Mouse (Mus musculus): ENCODE data around the gene Lce1d. TPM values are rescaled to one million over a fixed set of nuclear protein-coding genes. Genes with fewer than 3 reads are reported as not detected.
"Not testable (repeated sequence)": the region's sequence is repeated elsewhere in the genome, so short reads cannot be mapped to it uniquely, and the experiment has no call there.

Lce1d gene
- not detected in 2 replicates for polyA plus RNA-seq (2015; fragmentation: Nextera tagmentation; extraction: Ambion mirVana)

DNA sequence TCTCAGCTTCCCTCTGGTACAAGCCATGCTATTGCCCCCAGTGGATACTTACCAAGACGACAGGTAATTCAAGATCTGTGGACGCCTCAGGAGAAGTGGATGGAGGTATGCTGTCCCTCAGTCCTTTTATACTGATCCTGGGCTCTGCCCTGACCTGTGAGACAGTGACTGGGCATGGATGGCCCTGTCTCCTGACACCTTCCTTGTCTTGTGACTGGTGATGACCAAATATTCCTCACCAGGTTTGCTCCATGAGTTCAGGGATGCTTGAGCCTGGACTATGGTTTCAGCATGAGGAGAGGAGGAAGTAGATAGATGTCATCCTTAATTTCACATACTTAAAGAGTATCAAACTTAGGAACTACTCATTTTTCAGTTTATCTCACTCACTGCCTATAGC lies at the start of gene Lce1d:
Lce1d (minus strand) TSS at position 101 of the 400 bp plus-strand sequence.
- 68% methylated on average over 2 of the region's 2 CpGs for WGBS
- Histone ChIP-seq H3K36me3 (ENCODE audit: control insufficient read depth, insufficient read depth, low read length) (no peaks in the 10 kb centered on the region), H3K4me3 (ENCODE audit: low read length) (no peak within 1 kb of the TSS), H3K9me3 (ENCODE audit: control insufficient read depth, low read length) (no peaks in the 10 kb centered on the region), H3K27ac (ENCODE audit: low read length) (no peak within 1 kb of the TSS), H3K9ac (ENCODE audit: low read depth, low read length) (no peak within 1 kb of the TSS), H3K4me1 (ENCODE audit: control insufficient read depth, insufficient read depth, low read length) (no peaks in the 10 kb centered on the region), H3K27me3 (replicated peaks; ENCODE audit: control insufficient read depth, insufficient read depth, low read length) (no peaks in the 10 kb centered on the region), H3K4me2 (ENCODE audit: low read depth, low read length) (no peak within 1 kb of the TSS)
- no peak for ATAC-seq

DNA sequence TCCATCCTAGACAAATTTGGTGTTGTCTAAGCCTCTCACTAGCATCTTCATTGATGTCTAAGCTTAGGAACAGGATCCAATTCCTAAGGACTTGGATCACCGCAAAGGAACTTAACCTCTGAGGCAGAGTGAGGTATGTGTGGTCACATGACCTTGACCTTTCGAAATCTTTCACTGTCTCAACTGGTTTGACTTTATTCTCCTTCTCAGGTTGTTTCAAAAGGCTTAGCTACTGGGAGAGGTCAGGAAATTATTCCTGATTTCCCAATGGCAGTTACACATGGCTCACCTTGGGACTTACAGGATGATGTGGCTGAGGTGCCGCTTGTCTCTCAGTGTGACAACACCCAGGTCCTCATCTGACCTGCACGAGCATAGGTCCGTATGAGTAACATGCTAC lies 35.6 kb upstream of the Lce1d start:
- H3K9me3 ChIP-seq (ENCODE audit: control insufficient read depth, low read length), result no peaks in the 10 kb centered on the region
- no peaks in the 10 kb centered on the region for H3K27me3 ChIP-seq (replicated peaks; ENCODE audit: control insufficient read depth, insufficient read depth, low read length)
- no peak overlapping the region for H3K4me2 ChIP-seq (ENCODE audit: low read depth, low read length)
- H3K9ac ChIP-seq (ENCODE audit: low read depth, low read length), result no peak overlapping the region
- no peak overlapping the region for H3K4me3 ChIP-seq (ENCODE audit: low read length)
- ATAC-seq, result no peak
- WGBS, result 81% methylated on average over 5 of the region's 5 CpGs
- H3K36me3 ChIP-seq (ENCODE audit: control insufficient read depth, insufficient read depth, low read length), result no peaks in the 10 kb centered on the region
- no peak overlapping the region for H3K27ac ChIP-seq (ENCODE audit: low read length)
- no peaks in the 10 kb centered on the region for H3K4me1 ChIP-seq (ENCODE audit: control insufficient read depth, insufficient read depth, low read length)

DNA sequence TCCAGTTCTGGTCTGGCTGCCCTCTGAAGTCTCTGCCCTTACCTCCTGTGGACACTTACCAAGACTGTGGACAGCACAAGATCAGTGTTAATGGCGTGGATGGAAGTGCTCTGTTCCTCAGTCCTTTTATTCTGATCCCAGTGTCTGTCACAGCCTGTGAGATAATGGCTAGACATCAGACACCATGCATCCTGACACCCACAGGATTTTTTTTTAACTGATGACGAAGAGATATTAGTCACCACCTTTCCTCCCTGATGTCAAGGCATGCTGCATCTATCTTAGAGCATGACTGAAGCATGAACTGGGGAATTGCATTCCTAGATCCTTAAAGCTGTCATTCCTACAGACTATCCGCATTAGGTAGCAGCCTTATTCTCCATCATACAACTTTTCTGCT lies 33.2 kb upstream of the Lce1d start, which contains the start of gene Lce1f:
Lce1f (minus strand) TSS at position 101 of the 400 bp plus-strand sequence.
- Histone ChIP-seq H3K4me2 (ENCODE audit: low read depth, low read length) (no peak within 1 kb of the TSS), H3K27ac (ENCODE audit: low read length) (no peak within 1 kb of the TSS), H3K27me3 (replicated peaks; ENCODE audit: control insufficient read depth, insufficient read depth, low read length) (no peaks in the 10 kb centered on the region), H3K4me1 (ENCODE audit: control insufficient read depth, insufficient read depth, low read length) (no peaks in the 10 kb centered on the region), H3K9ac (ENCODE audit: low read depth, low read length) (no peak within 1 kb of the TSS), H3K36me3 (ENCODE audit: control insufficient read depth, insufficient read depth, low read length) (no peaks in the 10 kb centered on the region), H3K4me3 (ENCODE audit: low read length) (no peak within 1 kb of the TSS), H3K9me3 (ENCODE audit: control insufficient read depth, low read length) (no peaks in the 10 kb centered on the region)
- no peak for ATAC-seq
- WGBS, result 75% methylated on average over 3 of the region's 3 CpGs

DNA sequence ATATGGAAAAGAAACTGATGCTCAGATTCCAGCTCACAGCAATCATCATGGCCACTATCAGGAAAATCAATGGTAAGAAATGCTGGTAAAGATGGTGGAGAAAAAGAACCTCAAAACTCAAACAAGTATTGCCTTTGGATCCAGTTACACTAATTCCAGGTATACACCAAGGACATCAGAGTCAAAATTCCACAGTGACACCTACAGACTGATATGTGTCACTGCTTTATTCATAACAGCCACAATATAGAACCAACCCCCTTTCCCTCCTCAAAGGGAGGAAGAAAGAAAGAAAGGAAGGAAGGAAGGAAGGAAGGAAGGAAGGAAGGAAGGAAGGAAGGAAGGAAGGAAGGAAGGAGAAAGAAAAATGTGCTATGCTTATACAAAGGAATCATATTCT lies 28.1 kb upstream of the Lce1d start:
- Histone ChIP-seq H3K4me2 (ENCODE audit: low read depth, low read length) (no peak overlapping the region), H3K9me3 (ENCODE audit: control insufficient read depth, low read length) (no peaks in the 10 kb centered on the region), H3K4me1 (ENCODE audit: control insufficient read depth, insufficient read depth, low read length) (no peaks in the 10 kb centered on the region), H3K27ac (ENCODE audit: low read length) (no peak overlapping the region), H3K4me3 (ENCODE audit: low read length) (no peak overlapping the region), H3K9ac (ENCODE audit: low read depth, low read length) (no peak overlapping the region), H3K27me3 (replicated peaks; ENCODE audit: control insufficient read depth, insufficient read depth, low read length) (no peaks in the 10 kb centered on the region), H3K36me3 (ENCODE audit: control insufficient read depth, insufficient read depth, low read length) (no peaks in the 10 kb centered on the region)
- no peak for ATAC-seq

DNA sequence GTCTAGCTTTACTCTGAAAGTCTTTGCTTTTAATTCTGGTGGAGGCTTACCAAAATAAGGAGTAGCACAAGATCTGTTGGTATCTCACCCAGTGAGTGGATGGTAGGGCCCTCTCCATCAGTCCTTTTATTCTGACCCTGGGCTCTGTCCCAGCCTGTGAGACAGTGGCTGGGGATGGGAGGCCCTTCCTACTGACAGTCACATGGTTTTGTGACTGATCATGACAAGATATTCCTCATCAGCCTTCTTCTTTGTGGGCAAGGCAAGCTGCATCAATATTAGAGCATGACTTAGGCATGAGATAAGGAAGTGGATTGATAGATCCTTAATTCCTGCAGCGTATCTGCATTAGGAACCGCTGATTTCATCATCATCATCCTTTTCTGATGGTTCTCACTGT lies 22.0 kb upstream of the Lce1d start, which contains the start of gene Lce1e:
Lce1e (minus strand) TSS at position 101 of the 400 bp plus-strand sequence.
- H3K9me3 ChIP-seq (ENCODE audit: control insufficient read depth, low read length), result no peaks in the 10 kb centered on the region
- no peaks in the 10 kb centered on the region for H3K4me1 ChIP-seq (ENCODE audit: control insufficient read depth, insufficient read depth, low read length)
- H3K27me3 ChIP-seq (replicated peaks; ENCODE audit: control insufficient read depth, insufficient read depth, low read length), result no peaks in the 10 kb centered on the region
- no peak within 1 kb of the TSS for H3K9ac ChIP-seq (ENCODE audit: low read depth, low read length)
- 87% methylated on average over 2 of the region's 2 CpGs for WGBS
- no peak within 1 kb of the TSS for H3K27ac ChIP-seq (ENCODE audit: low read length)
- no peaks in the 10 kb centered on the region for H3K36me3 ChIP-seq (ENCODE audit: control insufficient read depth, insufficient read depth, low read length)
- ATAC-seq, result no peak
- no peak within 1 kb of the TSS for H3K4me2 ChIP-seq (ENCODE audit: low read depth, low read length)
- no peak within 1 kb of the TSS for H3K4me3 ChIP-seq (ENCODE audit: low read length)

DNA sequence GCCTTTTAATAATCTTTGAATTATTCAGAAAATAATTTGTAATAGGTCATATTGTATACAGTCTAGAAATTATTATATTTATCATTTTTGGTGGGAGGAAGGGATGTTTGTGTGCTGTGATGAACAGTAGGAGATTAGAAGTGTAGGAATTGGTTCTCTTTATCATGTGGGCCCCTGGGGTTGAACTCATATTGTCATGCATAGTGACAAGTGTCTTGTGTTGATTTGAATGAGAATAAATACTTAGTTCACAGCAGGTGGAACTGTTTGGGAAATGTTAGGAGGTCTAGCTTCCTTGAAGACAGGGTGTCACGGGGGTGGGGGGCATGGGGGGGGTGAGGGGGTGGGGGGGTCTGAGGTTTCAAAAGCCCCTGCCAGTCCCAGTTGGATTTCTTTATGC lies 7.6 kb upstream of the Lce1d start:
- H3K36me3 ChIP-seq (ENCODE audit: control insufficient read depth, insufficient read depth, low read length), result no peaks in the 10 kb centered on the region
- no peaks in the 10 kb centered on the region for H3K27me3 ChIP-seq (replicated peaks; ENCODE audit: control insufficient read depth, insufficient read depth, low read length)
- no peaks in the 10 kb centered on the region for H3K4me1 ChIP-seq (ENCODE audit: control insufficient read depth, insufficient read depth, low read length)
- 31% methylated on average over 1 of the region's 1 CpGs for WGBS
- no peak overlapping the region for H3K4me2 ChIP-seq (ENCODE audit: low read depth, low read length)
- no peak for ATAC-seq
- no peak overlapping the region for H3K27ac ChIP-seq (ENCODE audit: low read length)
- no peak overlapping the region for H3K4me3 ChIP-seq (ENCODE audit: low read length)
- no peak overlapping the region for H3K9ac ChIP-seq (ENCODE audit: low read depth, low read length)
- no peaks in the 10 kb centered on the region for H3K9me3 ChIP-seq (ENCODE audit: control insufficient read depth, low read length)

DNA sequence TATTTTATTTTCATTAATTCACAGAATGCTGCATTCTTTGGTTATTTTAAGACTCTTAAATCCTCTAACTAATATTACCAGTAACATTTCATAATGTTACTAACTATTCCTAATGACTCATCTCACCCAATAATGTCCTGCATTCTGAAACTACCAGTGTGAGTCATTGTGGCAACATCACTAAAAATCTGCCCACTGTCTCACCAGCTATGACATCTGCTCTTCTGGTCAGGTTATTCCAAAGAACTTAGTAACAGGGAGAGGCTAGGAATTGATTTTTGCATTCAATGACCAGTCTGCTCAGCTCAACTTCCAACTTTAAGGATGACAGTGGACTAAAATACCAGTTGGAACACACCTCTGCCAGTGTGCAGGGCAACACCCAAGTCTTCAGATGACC lies 4.7 kb upstream of the Lce1d start:
- Histone ChIP-seq H3K4me2 (ENCODE audit: low read depth, low read length) (no peak overlapping the region), H3K4me3 (ENCODE audit: low read length) (no peak overlapping the region), H3K36me3 (ENCODE audit: control insufficient read depth, insufficient read depth, low read length) (no peaks in the 10 kb centered on the region), H3K27ac (ENCODE audit: low read length) (no peak overlapping the region), H3K9me3 (ENCODE audit: control insufficient read depth, low read length) (no peaks in the 10 kb centered on the region), H3K27me3 (replicated peaks; ENCODE audit: control insufficient read depth, insufficient read depth, low read length) (no peaks in the 10 kb centered on the region), H3K9ac (ENCODE audit: low read depth, low read length) (no peak overlapping the region), H3K4me1 (ENCODE audit: control insufficient read depth, insufficient read depth, low read length) (no peaks in the 10 kb centered on the region)
- ATAC-seq, result no peak

DNA sequence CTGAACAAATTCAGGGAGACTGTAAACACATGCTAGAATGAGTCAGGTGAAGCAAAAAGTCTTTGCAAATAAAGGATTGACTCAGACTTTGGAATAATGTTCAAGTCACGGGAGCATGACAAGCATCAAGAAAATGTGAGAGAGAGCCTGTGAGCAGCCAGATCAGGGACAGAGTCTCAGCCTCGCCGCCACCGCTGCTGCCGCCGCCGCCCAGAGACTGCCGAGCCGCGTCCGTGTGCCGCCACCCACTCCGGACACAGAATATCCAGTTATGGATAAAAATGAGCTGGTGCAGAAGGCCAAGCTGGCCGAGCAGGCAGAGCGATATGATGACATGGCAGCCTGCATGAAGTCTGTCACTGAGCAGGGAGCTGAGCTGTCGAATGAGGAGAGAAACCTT lies 2.1 kb upstream of the Lce1d start:
- ATAC-seq; H3K9ac ChIP-seq (ENCODE audit: low read depth, low read length); H3K4me2 ChIP-seq (ENCODE audit: low read depth, low read length); H3K27me3 ChIP-seq (replicated peaks; ENCODE audit: control insufficient read depth, insufficient read depth, low read length); H3K9me3 ChIP-seq (ENCODE audit: control insufficient read depth, low read length); H3K4me1 ChIP-seq (ENCODE audit: control insufficient read depth, insufficient read depth, low read length); H3K36me3 ChIP-seq (ENCODE audit: control insufficient read depth, insufficient read depth, low read length); H3K4me3 ChIP-seq (ENCODE audit: low read length); H3K27ac ChIP-seq (ENCODE audit: low read length): not testable (repeated sequence)
- WGBS, result 78% methylated on average over 16 of the region's 16 CpGs

DNA sequence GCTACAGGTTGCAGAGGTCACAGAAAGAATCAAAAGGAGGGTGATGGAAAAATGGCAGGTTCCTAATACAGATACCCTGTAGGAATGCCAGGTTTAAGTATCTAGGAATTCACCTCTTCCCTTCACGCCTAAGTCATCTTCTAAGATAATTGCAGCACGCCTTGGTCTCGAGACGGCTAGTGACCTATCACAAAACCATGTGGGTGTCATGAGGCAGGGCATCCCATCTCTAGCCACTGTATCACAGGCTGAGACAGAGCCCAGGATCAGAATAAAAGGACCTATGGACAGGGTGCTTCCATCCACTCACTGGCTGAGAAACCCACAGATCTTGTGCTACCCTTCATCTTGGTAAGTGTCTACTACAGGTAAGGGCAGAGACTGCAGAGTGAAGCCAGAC lies 8.1 kb downstream of the Lce1d start, which contains the start of gene Lce1c:
Lce1c (plus strand) TSS at position 301 of the 400 bp plus-strand sequence.
- Histone ChIP-seq H3K4me1 (ENCODE audit: control insufficient read depth, insufficient read depth, low read length) (no peaks in the 10 kb centered on the region), H3K27me3 (replicated peaks; ENCODE audit: control insufficient read depth, insufficient read depth, low read length) (no peaks in the 10 kb centered on the region), H3K36me3 (ENCODE audit: control insufficient read depth, insufficient read depth, low read length) (no peaks in the 10 kb centered on the region), H3K4me3 (ENCODE audit: low read length) (no peak within 1 kb of the TSS), H3K9me3 (ENCODE audit: control insufficient read depth, low read length) (no peaks in the 10 kb centered on the region), H3K9ac (ENCODE audit: low read depth, low read length) (no peak within 1 kb of the TSS), H3K4me2 (ENCODE audit: low read depth, low read length) (no peak within 1 kb of the TSS), H3K27ac (ENCODE audit: low read length) (no peak within 1 kb of the TSS)
- no peak for ATAC-seq
- 89% methylated on average over 4 of the region's 4 CpGs for WGBS

DNA sequence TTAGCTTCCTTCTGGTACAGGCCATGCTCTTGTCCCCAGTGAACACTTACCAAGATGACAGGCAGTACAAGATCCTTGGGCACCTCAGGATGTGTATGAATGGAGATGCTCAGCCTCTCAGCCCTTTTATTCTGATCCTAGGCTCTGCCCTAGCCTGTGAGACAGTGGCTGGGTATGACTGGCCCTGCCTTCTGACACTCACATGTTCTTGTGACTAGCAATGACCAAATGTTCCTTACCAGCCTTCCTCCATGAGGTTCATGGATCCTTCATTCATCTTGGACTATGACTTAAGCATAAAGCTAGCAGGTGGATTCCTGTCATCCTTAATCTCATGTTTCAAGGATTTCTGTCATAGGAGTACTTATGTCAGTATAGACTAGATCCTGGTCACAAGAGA lies 16.8 kb downstream of the Lce1d start, which contains the start of gene Lce1a2:
Lce1a2 (minus strand) TSS at position 101 of the 400 bp plus-strand sequence.
- Histone ChIP-seq H3K9ac (ENCODE audit: low read depth, low read length) (no peak within 1 kb of the TSS), H3K4me2 (ENCODE audit: low read depth, low read length) (no peak within 1 kb of the TSS), H3K4me3 (ENCODE audit: low read length) (no peak within 1 kb of the TSS), H3K27me3 (replicated peaks; ENCODE audit: control insufficient read depth, insufficient read depth, low read length) (no peaks in the 10 kb centered on the region), H3K9me3 (ENCODE audit: control insufficient read depth, low read length) (no peaks in the 10 kb centered on the region), H3K36me3 (ENCODE audit: control insufficient read depth, insufficient read depth, low read length) (no peaks in the 10 kb centered on the region), H3K4me1 (ENCODE audit: control insufficient read depth, insufficient read depth, low read length) (no peaks in the 10 kb centered on the region), H3K27ac (ENCODE audit: low read length) (no peak within 1 kb of the TSS)
- no peak for ATAC-seq

Data from intestine, embryonic 16.5 days (tissue).